9 mouse cellular contexts compared by ENCODE assay signal in genomic region chr9:121299976-121300570, GRCm38 (mm10). TPM values are rescaled to one million over a fixed set of nuclear protein-coding genes. Genes with fewer than 3 reads are reported as not detected.
DNase-seq lines count a peak whose midpoint lies in the region; ATAC-seq and TF ChIP-seq lines count a peak whose summit lies in the region.
"Had no signal": no experiment of that assay in that cellular context is flagged by ENCODE, and none has a peak within 500 bp of the region (broad histone marks: within the 10 kb centered on the region; RNA-seq: fewer than 3 reads in every experiment).

No protein-coding gene starts in this region.

- TF ChIP-seq CTCF in gastrocnemius, adult 2 months (IDR thresholded peaks at IDR 0.05): no peak; the same call in 1 of the 2 replicates
- TF ChIP-seq CTCF in brain, embryonic 14.5 days (IDR thresholded peaks at IDR 0.05; ENCODE audit: borderline replicate concordance, extremely low read depth, insufficient read depth, insufficient read length): no peak

- no peak for TF ChIP-seq POLR2A in brain, embryonic 14.5 days (IDR thresholded peaks at IDR 0.05; ENCODE audit: borderline replicate concordance, extremely low read depth, insufficient read depth, insufficient read length, poor library complexity, severe bottlenecking)

- H3K4me1 ChIP-seq in hindbrain, embryonic 10.5 days (replicated peaks): peaks cover 81% of the 10 kb centered on the region
- H3K4me1 ChIP-seq in midbrain, embryonic 15.5 days: peaks cover 56% of the 10 kb centered on the region

- 0 out of 2 replicates have a peak overlapping the region, but pooled peaks have one; percentile 15 for H3K9ac ChIP-seq in midbrain, embryonic 15.5 days

- H3K4me2 ChIP-seq in midbrain, embryonic 15.5 days: peak overlapping the region; percentile 95

- ATAC-seq in midbrain, embryonic 15.5 days (replicated peaks): no peak

- H3K36me3 ChIP-seq in hindbrain, embryonic 10.5 days: no peaks in the 10 kb centered on the region
- H3K36me3 ChIP-seq in midbrain, embryonic 15.5 days (replicated peaks): no peaks in the 10 kb centered on the region

- peak overlapping the region; percentile 93 for H3K4me3 ChIP-seq in gastrocnemius, adult 2 months
- H3K4me3 ChIP-seq in hindbrain, embryonic 10.5 days: peak overlapping the region; percentile 97
- H3K4me3 ChIP-seq in midbrain, embryonic 15.5 days: peak overlapping the region; percentile 88

- DNase-seq in gastrocnemius, adult 2 months: peak; percentile 31
- DNase-seq in gastrocnemius, postnatal 14 days: no peak
- peak; percentile 57 for DNase-seq in brain, embryonic 14.5 days (ENCODE audit: low read depth)
- peak; percentile 69 for DNase-seq in hindbrain, embryonic 10.5 days (ENCODE audit: low spot score)
- no peak for DNase-seq in c-Kit-positive CD71-positive TER-119-positive erythroid progenitor cells, embryonic 14.5 days (ENCODE audit: low spot score)
- DNase-seq in right cerebral cortex, postnatal 25 days: no peak
- DNase-seq in B cell, adult 2 months: no peak
- DNase-seq: adrenal gland, postnatal 14 days had no signal

- H3K9me3 ChIP-seq in hindbrain, embryonic 10.5 days: no peaks in the 10 kb centered on the region
- no peaks in the 10 kb centered on the region for H3K9me3 ChIP-seq in midbrain, embryonic 15.5 days

- peaks cover 20% of the 10 kb centered on the region for H3K27me3 ChIP-seq in hindbrain, embryonic 10.5 days (ENCODE audit: insufficient read depth, poor library complexity, severe bottlenecking)
- H3K27me3 ChIP-seq in midbrain, embryonic 15.5 days (replicated peaks): no peaks in the 10 kb centered on the region

- WGBS in hindbrain, embryonic 10.5 days: 29% methylated on average over 19 of the region's 19 CpGs
- 15% methylated on average over 19 of the region's 19 CpGs for WGBS in midbrain, embryonic 15.5 days

- intact Hi-C loops in gastrocnemius, adult 2 months (cut with DNase I): loop anchor here (2.0 kb wide), 2 partner anchors 45 to 71 kb away; no protein-coding TSS in a partner anchor
- intact Hi-C loops in gastrocnemius, postnatal 14 days (cut with DNase I; ENCODE audit: low total_unique reads): loop anchor here (5.0 kb wide), 1 partner anchor 57 kb away; no protein-coding TSS in a partner anchor

- peak overlapping the region; percentile 97 for H3K27ac ChIP-seq in gastrocnemius, adult 2 months
- peak overlapping the region; percentile 97 for H3K27ac ChIP-seq in hindbrain, embryonic 10.5 days
- H3K27ac ChIP-seq in midbrain, embryonic 15.5 days: no peak overlapping the region

RNA-seq across cellular contexts. Expression of gene Trak1, which starts 2.8 kb away (rescaled TPM):
- total RNA-seq in gastrocnemius, adult 2 months (2021): 100 to 1,000 TPM; 156 to 204 TPM
- 100 to 1,000 TPM; 167 to 178 TPM for total RNA-seq in gastrocnemius, postnatal 14 days (2021)
- 59.2 and 77.7 TPM in 2 replicates for polyA plus RNA-seq in brain, embryonic 14.5 days (2012; rRNA removed)
- 24.1 and 33.1 TPM in 2 replicates for polyA plus RNA-seq in hindbrain, embryonic 10.5 days (2016; fragmentation: Nextera tagmentation; extraction: Ambion mirVana)
- 60.7 and 61.2 TPM in 2 replicates for polyA plus RNA-seq in midbrain, embryonic 15.5 days (2015; fragmentation: Nextera tagmentation; extraction: Ambion mirVana)

RNA-seq across cellular contexts. Expression of gene Ulk4, which starts 23.1 kb away (rescaled TPM):
- under 1 TPM; 0.11 to 0.36 TPM for total RNA-seq in gastrocnemius, adult 2 months (2021)
- total RNA-seq in gastrocnemius, postnatal 14 days (2021): under 1 TPM; 0.31 to 0.41 TPM
- 7.3 and 7.8 TPM in 2 replicates for polyA plus RNA-seq in brain, embryonic 14.5 days (2012; rRNA removed)
- 123 and 131 TPM in 2 replicates for polyA plus RNA-seq in hindbrain, embryonic 10.5 days (2016; fragmentation: Nextera tagmentation; extraction: Ambion mirVana)
- 84.7 and 92.9 TPM in 2 replicates for polyA plus RNA-seq in midbrain, embryonic 15.5 days (2015; fragmentation: Nextera tagmentation; extraction: Ambion mirVana)

Comparison
In these comparisons a context has a peak if more than half of its experiments do, and no peak if none do; other contexts are left out.
1. DNase-seq: peak in gastrocnemius, adult 2 months (single experiment), brain, embryonic 14.5 days (single experiment) and hindbrain, embryonic 10.5 days (single experiment); none in gastrocnemius, postnatal 14 days (single experiment), c-Kit-positive CD71-positive TER-119-positive erythroid progenitor cells, embryonic 14.5 days (single experiment), right cerebral cortex, postnatal 25 days (single experiment) and B cell, adult 2 months (0 of 2).
2. Peak in every context shown above with its lines, with median percentiles within 50 percentile points of each other: H3K4me3 ChIP-seq.